Mouse (Mus musculus) left cerebral cortex, adult 2 months (tissue): ENCODE measurements around the gene Ift43. TPM values are rescaled to one million over a fixed set of nuclear protein-coding genes. Genes with fewer than 3 reads are reported as not detected.

Experiments
- DNase-seq, 2 experiments: peaks; one replicate each; pipeline ENCODE4 v3.0.0; 2021 to 2022; ENCODE audit warnings: low spot score in 2 of 2, mixed read lengths in 1 of 2; ENCODE audit errors: extremely low spot score in 1 of 2
- H3K27ac ChIP-seq: fragments of 200-600 bp; 2 replicates; pipeline ENCODE4 v1.8.1; 2022
- H3K4me3 ChIP-seq: fragments of 200-600 bp; 2 replicates; pipeline ENCODE4 v1.8.1; 2022
- CTCF ChIP-seq: fragments of 200-600 bp; IDR thresholded peaks from 2 replicates; pipeline ENCODE4 v1.8.1; 2022; ENCODE audit warnings: antibody characterized with exemption, mild to moderate bottlenecking, moderate library complexity
- intact Hi-C: fragments of 180-260 bp; cut with DNase I; formaldehyde crosslinking; loops from one replicate; pipeline ENCODE4 v1.15.1; 2025
- total RNA-seq, 2 experiments: library from RNA; stranded (reverse); gene quantifications; 2 replicates each; pipeline ENCODE4 v1.2.3; 2021

Gene Ift43
- total RNA-seq, 2 experiments from 2014 or later: 15.3 to 16.9 TPM

- no peak for TF ChIP-seq CTCF
- Histone ChIP-seq H3K27ac (no peak overlapping the region), H3K4me3 (no peak overlapping the region)
- intact Hi-C loops: no loop called here
- DNase-seq: no peak
These were observed 79.6 kb downstream of the Ift43 start for GRCm38 (mm10) chr12:86161942-86162341.

- no peak for DNase-seq
- no peak overlapping the region for H3K4me3 ChIP-seq
- no peak overlapping the region for H3K27ac ChIP-seq
- intact Hi-C loops: no loop called here
- TF ChIP-seq CTCF: no peak; the same call in 1 of the 2 replicates
These were observed 80.8 kb downstream of the Ift43 start for GRCm38 (mm10) chr12:86162890-86163816.

GRCm38 (mm10) chr12:86166244-86166643 lies 83.9 kb downstream of the Ift43 start:
- no peak overlapping the region for H3K4me3 ChIP-seq
- TF ChIP-seq CTCF: no peak
- DNase-seq: no peak
- H3K27ac ChIP-seq: no peak overlapping the region
- intact Hi-C loops: no loop called here

- Histone ChIP-seq H3K27ac (no peak overlapping the region), H3K4me3 (no peak overlapping the region)
- DNase-seq: no peak
- intact Hi-C loops: no loop called here
- TF ChIP-seq CTCF: no peak
These were observed 84.7 kb downstream of the Ift43 start for GRCm38 (mm10) chr12:86167075-86167474.

GRCm38 (mm10) chr12:86168712-86169111 lies 86.4 kb downstream of the Ift43 start:
- Histone ChIP-seq H3K27ac (no peak overlapping the region), H3K4me3 (no peak overlapping the region)
- DNase-seq: no peak
- intact Hi-C loops: no loop called here
- no peak for TF ChIP-seq CTCF

- no peak for TF ChIP-seq CTCF
- Histone ChIP-seq H3K4me3 (no peak overlapping the region), H3K27ac (no peak overlapping the region)
- intact Hi-C loops: no loop called here
- DNase-seq: no peak
These were observed 86.9 kb downstream of the Ift43 start for GRCm38 (mm10) chr12:86169195-86169594.

GRCm38 (mm10) chr12:86173314-86173713 lies 91.0 kb downstream of the Ift43 start:
- Histone ChIP-seq H3K27ac (no peak overlapping the region), H3K4me3 (no peak overlapping the region)
- no peak for TF ChIP-seq CTCF
- no peak for DNase-seq
- intact Hi-C loops: no loop called here

- intact Hi-C loops: no loop called here
- no peak for DNase-seq
- no peak overlapping the region for H3K27ac ChIP-seq
- no peak for TF ChIP-seq CTCF
- H3K4me3 ChIP-seq: no peak overlapping the region
These were observed 92.0 kb downstream of the Ift43 start for GRCm38 (mm10) chr12:86174369-86174768.

GRCm38 (mm10) chr12:86175476-86175942 lies 93.2 kb downstream of the Ift43 start:
- TF ChIP-seq CTCF: no peak
- no peak overlapping the region for H3K4me3 ChIP-seq
- no peak overlapping the region for H3K27ac ChIP-seq
- DNase-seq: no peak
- intact Hi-C loops: no loop called here

GRCm38 (mm10) chr12:86176675-86177339 lies 94.5 kb downstream of the Ift43 start:
- no peak for DNase-seq
- TF ChIP-seq CTCF: no peak
- intact Hi-C loops: no loop called here
- Histone ChIP-seq H3K27ac (no peak overlapping the region), H3K4me3 (no peak overlapping the region)

GRCm38 (mm10) chr12:86179266-86179665 lies 96.9 kb downstream of the Ift43 start:
- H3K27ac ChIP-seq: no peak overlapping the region
- H3K4me3 ChIP-seq: no peak overlapping the region
- intact Hi-C loops: no loop called here
- TF ChIP-seq CTCF: no peak
- DNase-seq: no peak

GRCm38 (mm10) chr12:86181320-86181751 lies 99.0 kb downstream of the Ift43 start:
- intact Hi-C loops: no loop called here
- no peak overlapping the region for H3K27ac ChIP-seq
- TF ChIP-seq CTCF: no peak
- DNase-seq: no peak
- no peak overlapping the region for H3K4me3 ChIP-seq
